Mouse (Mus musculus) bone marrow macrophage, adult 2 months (primary cell): Measurements from ENCODE around the gene Arsg. TPM values are rescaled to one million over a fixed set of nuclear protein-coding genes. Genes with fewer than 3 reads are reported as not detected.

Experiments used
- H3K27ac ChIP-seq: 2 replicates; pipeline ENCODE4 v1.5.1; 2012; ENCODE audit warnings: low read depth, low read length; ENCODE audit not compliant: insufficient read depth
- H3K4me1 ChIP-seq: 2 replicates; pipeline ENCODE4 v1.6.1; 2012; ENCODE audit warnings: low read length; ENCODE audit not compliant: control insufficient read depth, insufficient read depth
- H3K4me3 ChIP-seq: 2 replicates; pipeline ENCODE4 v1.5.1; 2012; ENCODE audit warnings: mild to moderate bottlenecking, low read length, moderate library complexity; ENCODE audit not compliant: insufficient read depth
- CTCF ChIP-seq: IDR thresholded peaks from 2 replicates; pipeline ENCODE4 v1.5.1; 2012; ENCODE audit warnings: low read depth, mild to moderate bottlenecking, low read length, moderate library complexity
- POLR2A ChIP-seq: IDR thresholded peaks from 2 replicates; pipeline ENCODE4 v1.6.1; 2012; ENCODE audit warnings: mild to moderate bottlenecking, low read depth, low read length, borderline replicate concordance
- polyA plus RNA-seq: library from polyadenylated mRNA; stranded (reverse); fragments of >200 nt; gene quantifications from 2 replicates; pipeline ENCODE4 v1.2.4, GENCODE M21; 2012; ENCODE audit not compliant: missing spikeins, insufficient read depth, insufficient read length

Gene Arsg
- polyA plus RNA-seq, 1 experiment: 3.7 TPM

GRCm38 (mm10) chr11:109575832-109576231, 102.7 kb downstream of the Arsg start:
- no peak overlapping the region for H3K4me3 ChIP-seq
- no peaks in the 10 kb centered on the region for H3K4me1 ChIP-seq
- TF ChIP-seq CTCF (no peak), POLR2A (no peak)
- H3K27ac ChIP-seq: no peak overlapping the region

- H3K4me1 ChIP-seq: no peaks in the 10 kb centered on the region
- H3K4me3 ChIP-seq: no peak overlapping the region
- no peak overlapping the region for H3K27ac ChIP-seq
- TF ChIP-seq POLR2A: no peak
- no peak for TF ChIP-seq CTCF
Observed at GRCm38 (mm10) chr11:109578536-109578935, 105.4 kb downstream of the Arsg start.

GRCm38 (mm10) chr11:109579999-109580398, 106.8 kb downstream of the Arsg start:
- H3K27ac ChIP-seq: no peak overlapping the region
- no peak for TF ChIP-seq POLR2A
- no peak for TF ChIP-seq CTCF
- no peak overlapping the region for H3K4me3 ChIP-seq
- H3K4me1 ChIP-seq: no peaks in the 10 kb centered on the region

GRCm38 (mm10) chr11:109583986-109584385, 110.8 kb downstream of the Arsg start:
- Histone ChIP-seq H3K4me1 (peaks cover 8% of the 10 kb centered on the region; the same call in 1 of the 2 replicates), H3K4me3 (no peak overlapping the region), H3K27ac (no peak overlapping the region)
- no peak for TF ChIP-seq POLR2A
- no peak for TF ChIP-seq CTCF

- TF ChIP-seq POLR2A (no peak), CTCF (peak; percentile 69)
- Histone ChIP-seq H3K27ac (no peak overlapping the region), H3K4me1 (peaks cover 8% of the 10 kb centered on the region; the same call in 1 of the 2 replicates), H3K4me3 (no peak overlapping the region)
Observed at GRCm38 (mm10) chr11:109584843-109585713, 111.9 kb downstream of the Arsg start.

GRCm38 (mm10) chr11:109586424-109586823, 113.2 kb downstream of the Arsg start:
- Histone ChIP-seq H3K4me3 (no peak overlapping the region), H3K27ac (no peak overlapping the region), H3K4me1 (peaks cover 8% of the 10 kb centered on the region; the same call in 1 of the 2 replicates)
- TF ChIP-seq POLR2A: no peak
- TF ChIP-seq CTCF: no peak

- H3K27ac ChIP-seq: no peak overlapping the region
- no peak overlapping the region for H3K4me3 ChIP-seq
Observed at GRCm38 (mm10) chr11:109587019-109587418, 113.8 kb downstream of the Arsg start.

GRCm38 (mm10) chr11:109587638-109588374, 114.6 kb downstream of the Arsg start:
- Histone ChIP-seq H3K4me1 (peaks cover 8% of the 10 kb centered on the region; the same call in 1 of the 2 replicates), H3K27ac (no peak overlapping the region), H3K4me3 (no peak overlapping the region)
- TF ChIP-seq POLR2A: no peak
- TF ChIP-seq CTCF: no peak

More at GRCm38 (mm10) chr11:109587019-109587418, 113.8 kb downstream of the Arsg start:
- no peak for TF ChIP-seq POLR2A
- TF ChIP-seq CTCF: no peak
- peaks cover 8% of the 10 kb centered on the region; the same call in 1 of the 2 replicates for H3K4me1 ChIP-seq

GRCm38 (mm10) chr11:109590012-109590411, 116.8 kb downstream of the Arsg start:
- TF ChIP-seq POLR2A: no peak
- no peak for TF ChIP-seq CTCF
- Histone ChIP-seq H3K4me3 (no peak overlapping the region), H3K27ac (no peak overlapping the region), H3K4me1 (peaks cover 8% of the 10 kb centered on the region; the same call in 1 of the 2 replicates)

GRCm38 (mm10) chr11:109591511-109591910, 118.3 kb downstream of the Arsg start:
- Histone ChIP-seq H3K4me1 (peaks cover 5% of the 10 kb centered on the region; the same call in 1 of the 2 replicates), H3K4me3 (no peak overlapping the region), H3K27ac (no peak overlapping the region)
- TF ChIP-seq POLR2A: no peak
- TF ChIP-seq CTCF: no peak
